Comparison of ENCODE assay signal across 16 mouse cellular contexts in the genomic region with DNA sequence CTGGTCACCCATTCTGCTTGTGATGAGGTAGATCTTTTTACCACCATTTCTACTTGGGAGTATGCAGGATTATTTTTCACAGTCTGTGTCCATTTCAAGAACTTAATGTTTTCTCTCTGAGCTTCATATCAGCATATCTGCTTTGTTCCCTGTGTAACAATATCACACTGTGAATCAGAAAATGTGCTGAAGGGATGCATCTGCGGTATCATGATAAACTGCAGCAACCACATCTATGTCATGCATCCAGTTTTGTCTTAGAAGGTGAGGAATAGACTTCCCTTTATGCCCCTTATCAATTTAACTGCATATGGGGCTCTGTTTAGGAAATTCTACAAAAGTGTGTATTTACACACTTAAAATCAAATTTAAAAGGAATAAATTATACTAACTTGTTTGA.
"Had no signal": no experiment of that assay in that cellular context is flagged by ENCODE, and none has a peak within 500 bp of the region (broad histone marks: within the 10 kb centered on the region; RNA-seq: fewer than 3 reads in every experiment).

No protein-coding gene starts in this region.

- H3K27ac ChIP-seq: neural tube, embryonic 12.5 days; neural tube, embryonic 13.5 days; neural tube, embryonic 15.5 days; stomach, embryonic 15.5 days; stomach, postnatal 0 days had no signal

- H3K36me3 ChIP-seq: neural tube, embryonic 12.5 days; neural tube, embryonic 13.5 days; neural tube, embryonic 15.5 days; stomach, embryonic 15.5 days had no signal

- H3K27me3 ChIP-seq: neural tube, embryonic 12.5 days; neural tube, embryonic 13.5 days; neural tube, embryonic 15.5 days; stomach, embryonic 15.5 days had no signal

- H3K9ac ChIP-seq: neural tube, embryonic 12.5 days; neural tube, embryonic 13.5 days; neural tube, embryonic 15.5 days; stomach, embryonic 15.5 days had no signal

- H3K4me1 ChIP-seq: neural tube, embryonic 12.5 days; neural tube, embryonic 13.5 days; neural tube, embryonic 15.5 days; stomach, embryonic 15.5 days had no signal

- H3K9me3 ChIP-seq: neural tube, embryonic 12.5 days; neural tube, embryonic 13.5 days; neural tube, embryonic 15.5 days; stomach, embryonic 15.5 days had no signal

- H3K4me2 ChIP-seq: neural tube, embryonic 12.5 days; neural tube, embryonic 13.5 days; neural tube, embryonic 15.5 days; stomach, embryonic 15.5 days had no signal

- DNase-seq: retina, postnatal 1 day; right cerebral cortex, adult 18-20 months; right cerebral cortex, postnatal 14 days; right cerebral cortex, postnatal 25 days; right cerebral cortex, postnatal 4 days; spleen, adult 18-20 months; thymus, adult 2 months; thymus, postnatal 14 days; thymus, postnatal 25 days; thymus, postnatal 36 days; thymus, postnatal 4 days had no signal

- H3K4me3 ChIP-seq: neural tube, embryonic 12.5 days; neural tube, embryonic 13.5 days; neural tube, embryonic 15.5 days; stomach, embryonic 15.5 days had no signal
